Mouse (Mus musculus) G1E (cell line): ENCODE results near the gene Mecr.

Source experiments
- CTCF ChIP-seq: IDR thresholded peaks from 2 replicates; pipeline ENCODE4 v1.5.1; 2012; ENCODE audit warnings: low read depth, low read length, inconsistent platforms, mixed read lengths
- GATA1 ChIP-seq: IDR thresholded peaks from 2 replicates; pipeline ENCODE4 v1.6.1; 2012; ENCODE audit warnings: borderline replicate concordance, low read length, inconsistent platforms, mixed read lengths
- POLR2AphosphoS5 ChIP-seq: IDR thresholded peaks from 2 replicates; pipeline ENCODE4 v1.6.1; 2012; ENCODE audit warnings: low read depth, low read length, inconsistent platforms; ENCODE audit not compliant: insufficient replicate concordance
- TAL1 ChIP-seq: conservative IDR thresholded peaks from 2 replicates; pipeline ENCODE4 v1.6.1; 2012; ENCODE audit warnings: low read depth, low read length, inconsistent platforms, mixed read lengths

DNA sequence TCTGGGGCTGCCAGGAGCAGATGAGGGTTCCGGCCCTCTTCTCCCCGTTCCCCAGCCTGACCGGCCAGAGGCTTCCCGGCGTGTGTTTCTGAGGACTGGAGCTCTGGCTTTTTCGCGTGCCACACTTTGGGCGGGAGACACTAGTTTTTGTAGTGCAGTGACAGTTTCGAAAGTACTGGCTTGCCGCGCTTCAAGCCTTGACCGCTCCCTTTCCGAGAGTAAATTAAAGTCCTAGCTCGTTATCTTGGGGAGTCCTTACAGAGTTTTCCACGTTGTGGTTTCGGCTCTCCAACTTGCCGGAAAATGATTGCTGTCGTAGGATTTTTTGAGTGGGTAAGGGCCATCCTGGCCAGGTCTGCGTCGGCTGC, 30.9 kb downstream of the Mecr start:
- TF ChIP-seq CTCF (no peak), GATA1 (no peak), POLR2AphosphoS5 (no peak), TAL1 (no peak)
